Mouse (Mus musculus) G1E (cell line): ENCODE measurements at regions not wholly inside any gene's neighbourhood (a gene's known extent, or its start where the extent isn't known, plus 50 kb on each side); places are given as distances from the start of the nearest gene placed in this dataset.

Source experiments
- CTCF ChIP-seq: IDR thresholded peaks from 2 replicates; pipeline ENCODE4 v1.5.1; 2012; ENCODE audit warnings: low read depth, low read length, inconsistent platforms, mixed read lengths
- GATA1 ChIP-seq: IDR thresholded peaks from 2 replicates; pipeline ENCODE4 v1.6.1; 2012; ENCODE audit warnings: borderline replicate concordance, low read length, inconsistent platforms, mixed read lengths
- GATA2 ChIP-seq: IDR thresholded peaks from 2 replicates; pipeline ENCODE4 v1.6.1; 2012; ENCODE audit warnings: low read depth, low read length, inconsistent platforms, borderline replicate concordance
- POLR2AphosphoS5 ChIP-seq: IDR thresholded peaks from 2 replicates; pipeline ENCODE4 v1.6.1; 2012; ENCODE audit warnings: low read depth, low read length, inconsistent platforms; ENCODE audit not compliant: insufficient replicate concordance

GRCm38 (mm10) chr5:84655171-84655570 is 238.0 kb upstream of the Epha5 start:
- TF ChIP-seq CTCF = no peak
- no peak for TF ChIP-seq GATA2
- no peak for TF ChIP-seq POLR2AphosphoS5
- no peak for TF ChIP-seq GATA1
